Mouse (Mus musculus): ENCODE measurements around the gene Csrp3. TPM values are rescaled to one million over a fixed set of nuclear protein-coding genes. Genes with fewer than 3 reads are reported as not detected.

The Csrp3 gene
- polyA plus RNA-seq, 1 experiment from 2014 or later, result 6.9 TPM

GRCm38 (mm10) chr7:48881971-48882609, 34.3 kb upstream of the Csrp3 start:
- ATAC-seq (ENCODE audit: insufficient read depth), result no peak
- H3K36me3 ChIP-seq (replicated peaks), result peaks cover 25% of the 10 kb centered on the region
- peaks cover 35% of the 10 kb centered on the region for H3K27me3 ChIP-seq
- peak overlapping the region; percentile 73 for H3K9ac ChIP-seq
- peaks cover 45% of the 10 kb centered on the region for H3K4me1 ChIP-seq (replicated peaks)
- no peaks in the 10 kb centered on the region for H3K9me3 ChIP-seq (replicated peaks)
- WGBS (ENCODE audit: insufficient replicate concordance), result under 1% methylated on average over 28 of the region's 28 CpGs
- H3K4me2 ChIP-seq, result peak overlapping the region; percentile 92
- H3K4me3 ChIP-seq (replicated peaks), result peak overlapping the region; percentile 74
- H3K27ac ChIP-seq (replicated peaks), result peak overlapping the region; percentile 95

DNA sequence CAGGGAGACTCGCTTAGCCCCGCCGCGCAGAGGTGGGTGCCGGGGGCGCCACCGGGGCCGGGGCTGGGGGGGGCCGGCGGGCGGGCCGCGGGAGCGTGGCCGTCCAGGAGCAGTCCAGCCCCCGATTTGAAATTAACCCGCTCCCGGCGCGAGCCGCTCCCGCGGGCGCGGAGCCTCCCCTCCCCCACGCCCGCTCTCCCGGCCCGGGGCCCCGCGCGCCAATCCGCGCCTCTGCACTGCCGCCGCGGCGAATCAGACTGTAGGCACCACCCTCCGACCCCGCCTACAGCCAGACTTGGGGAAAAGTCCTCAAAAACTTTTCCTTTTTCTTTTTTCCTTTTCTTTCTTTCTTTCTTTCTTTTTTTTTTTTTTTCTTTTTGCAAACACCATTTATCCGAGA, 33.7 kb upstream of the Csrp3 start, which contains the start of gene E2f8:
Gene E2f8, minus strand, starts transcription at position 111 of the 400 bp plus-strand sequence.
- Histone ChIP-seq H3K9me3 (replicated peaks) (no peaks in the 10 kb centered on the region), H3K36me3 (replicated peaks) (peaks cover 31% of the 10 kb centered on the region), H3K4me2 (peak within 1 kb of the TSS; percentile 92), H3K27ac (replicated peaks) (peak within 1 kb of the TSS; percentile 95), H3K4me1 (replicated peaks) (peaks cover 50% of the 10 kb centered on the region), H3K9ac (peak within 1 kb of the TSS; percentile 98), H3K27me3 (peaks cover 29% of the 10 kb centered on the region), H3K4me3 (replicated peaks) (peak within 1 kb of the TSS; percentile 74)
- peak; percentile 77 for ATAC-seq (ENCODE audit: insufficient read depth)
- WGBS (ENCODE audit: insufficient replicate concordance), result under 1% methylated on average over 38 of the region's 41 CpGs

GRCm38 (mm10) chr7:48880591-48881481, 33.0 kb upstream of the Csrp3 start:
- ATAC-seq (ENCODE audit: insufficient read depth), result peak; percentile 91
- H3K4me3 ChIP-seq (replicated peaks), result peak overlapping the region; percentile 74
- peaks cover 28% of the 10 kb centered on the region for H3K27me3 ChIP-seq
- peak overlapping the region; percentile 95 for H3K27ac ChIP-seq (replicated peaks)
- H3K36me3 ChIP-seq (replicated peaks), result peaks cover 37% of the 10 kb centered on the region
- WGBS (ENCODE audit: insufficient replicate concordance), result under 1% methylated on average over 77 of the region's 77 CpGs
- H3K9ac ChIP-seq, result peak overlapping the region; percentile 98
- peak overlapping the region; percentile 92 for H3K4me2 ChIP-seq
- peaks cover 50% of the 10 kb centered on the region for H3K4me1 ChIP-seq (replicated peaks)
- no peaks in the 10 kb centered on the region for H3K9me3 ChIP-seq (replicated peaks)

DNA sequence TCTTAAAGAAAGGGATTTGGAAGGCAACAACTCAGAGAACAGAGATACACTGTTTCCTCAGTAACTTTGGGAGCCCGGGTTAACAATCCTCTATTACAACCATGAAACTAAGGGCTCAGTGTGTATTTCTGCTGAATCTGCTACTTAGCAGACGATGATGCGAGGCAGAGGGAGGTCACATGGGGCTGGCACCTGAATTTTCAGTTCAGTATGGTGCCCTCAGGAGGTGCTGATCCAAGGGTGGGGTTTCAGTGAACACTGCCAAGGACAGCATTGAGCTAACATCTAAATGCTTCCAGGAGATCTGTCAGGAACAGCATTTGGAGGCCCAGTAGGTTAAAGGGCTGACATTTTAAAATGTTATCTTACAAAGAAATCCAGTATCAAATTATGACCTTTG, 31.7 kb upstream of the Csrp3 start:
- Histone ChIP-seq H3K4me2 (peak overlapping the region; percentile 92), H3K4me3 (replicated peaks) (peak overlapping the region; percentile 74), H3K36me3 (replicated peaks) (peaks cover 50% of the 10 kb centered on the region), H3K27ac (replicated peaks) (peak overlapping the region; percentile 16; the same call in 1 of the 2 replicates), H3K9me3 (replicated peaks) (no peaks in the 10 kb centered on the region), H3K4me1 (replicated peaks) (peaks cover 50% of the 10 kb centered on the region), H3K9ac (peak overlapping the region; percentile 54), H3K27me3 (peaks cover 20% of the 10 kb centered on the region)
- ATAC-seq (ENCODE audit: insufficient read depth), result no peak
- 33% methylated on average over 3 of the region's 3 CpGs for WGBS (ENCODE audit: insufficient replicate concordance)

DNA sequence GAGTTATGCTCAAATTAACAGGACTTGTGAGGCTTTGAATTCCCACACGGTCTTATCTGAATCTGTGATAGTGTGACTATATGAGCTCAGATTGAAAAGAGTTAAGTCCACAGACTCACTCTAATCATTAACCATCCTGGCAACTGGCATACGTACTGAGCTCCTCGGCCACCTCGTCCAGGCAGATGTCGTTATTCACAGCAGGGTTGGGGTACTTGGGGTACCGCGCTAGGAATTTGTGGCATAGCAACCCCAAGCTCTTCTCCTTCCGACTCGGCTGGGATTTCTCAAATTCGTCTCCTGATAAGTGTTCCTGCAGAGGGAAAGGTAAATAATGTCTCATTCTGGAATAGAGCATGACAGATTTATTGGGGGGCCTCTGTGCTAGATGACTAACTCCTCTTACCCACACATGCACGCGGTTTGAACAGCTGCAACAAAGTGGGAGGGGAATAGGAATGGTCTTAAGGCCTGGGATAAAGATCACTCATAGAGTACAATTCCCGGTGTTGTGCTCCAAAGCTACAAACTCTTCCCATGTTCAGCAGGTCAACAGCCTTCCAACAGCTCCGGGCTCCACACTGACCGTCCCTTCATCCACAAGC, 30.1 kb upstream of the Csrp3 start:
- Histone ChIP-seq H3K9me3 (replicated peaks) (no peaks in the 10 kb centered on the region), H3K36me3 (replicated peaks) (peaks cover 67% of the 10 kb centered on the region), H3K4me1 (replicated peaks) (peaks cover 39% of the 10 kb centered on the region), H3K4me2 (peak overlapping the region; percentile 92), H3K4me3 (replicated peaks) (peak overlapping the region; percentile 74), H3K27me3 (peaks cover 5% of the 10 kb centered on the region; the same call in 1 of the 2 replicates), H3K9ac (no peak overlapping the region), H3K27ac (replicated peaks) (no peak overlapping the region)
- 81% methylated on average over 15 of the region's 15 CpGs for WGBS (ENCODE audit: insufficient replicate concordance)
- no peak for ATAC-seq (ENCODE audit: insufficient read depth)

- 75% methylated on average over 4 of the region's 4 CpGs for WGBS (ENCODE audit: insufficient replicate concordance)
- peaks cover 31% of the 10 kb centered on the region for H3K4me1 ChIP-seq (replicated peaks)
- H3K36me3 ChIP-seq (replicated peaks), result peaks cover 80% of the 10 kb centered on the region
- no peak for ATAC-seq (ENCODE audit: insufficient read depth)
- no peak overlapping the region for H3K4me2 ChIP-seq
- H3K9ac ChIP-seq, result no peak overlapping the region
- no peaks in the 10 kb centered on the region for H3K9me3 ChIP-seq (replicated peaks)
- no peak overlapping the region for H3K27ac ChIP-seq (replicated peaks)
- H3K4me3 ChIP-seq (replicated peaks), result no peak overlapping the region
- H3K27me3 ChIP-seq, result no peaks in the 10 kb centered on the region
Observed at GRCm38 (mm10) chr7:48876526-48876925, 28.7 kb upstream of the Csrp3 start.

- H3K27ac ChIP-seq (replicated peaks), result no peak overlapping the region
- H3K4me2 ChIP-seq, result no peak overlapping the region
- H3K36me3 ChIP-seq (replicated peaks), result peaks cover 95% of the 10 kb centered on the region
- H3K9me3 ChIP-seq (replicated peaks), result no peaks in the 10 kb centered on the region
- H3K9ac ChIP-seq, result no peak overlapping the region
- WGBS (ENCODE audit: insufficient replicate concordance), result 91% methylated on average over 14 of the region's 14 CpGs
- H3K27me3 ChIP-seq, result no peaks in the 10 kb centered on the region
- H3K4me3 ChIP-seq (replicated peaks), result no peak overlapping the region
- ATAC-seq (ENCODE audit: insufficient read depth), result no peak
- H3K4me1 ChIP-seq (replicated peaks), result peaks cover 31% of the 10 kb centered on the region
Observed at GRCm38 (mm10) chr7:48875096-48875495, 27.3 kb upstream of the Csrp3 start.

GRCm38 (mm10) chr7:48871292-48871691, 23.5 kb upstream of the Csrp3 start:
- WGBS (ENCODE audit: insufficient replicate concordance), result 78% methylated on average over 11 of the region's 11 CpGs
- no peak overlapping the region for H3K4me3 ChIP-seq (replicated peaks)
- no peak overlapping the region for H3K9ac ChIP-seq
- no peak overlapping the region for H3K4me2 ChIP-seq
- 0 out of 2 replicates have a peak, but pooled peaks have one; percentile 8 for ATAC-seq (ENCODE audit: insufficient read depth)
- H3K4me1 ChIP-seq (replicated peaks), result no peaks in the 10 kb centered on the region
- H3K36me3 ChIP-seq (replicated peaks), result peaks cover 100% of the 10 kb centered on the region
- no peak overlapping the region for H3K27ac ChIP-seq (replicated peaks)
- H3K27me3 ChIP-seq, result no peaks in the 10 kb centered on the region
- H3K9me3 ChIP-seq (replicated peaks), result no peaks in the 10 kb centered on the region

DNA sequence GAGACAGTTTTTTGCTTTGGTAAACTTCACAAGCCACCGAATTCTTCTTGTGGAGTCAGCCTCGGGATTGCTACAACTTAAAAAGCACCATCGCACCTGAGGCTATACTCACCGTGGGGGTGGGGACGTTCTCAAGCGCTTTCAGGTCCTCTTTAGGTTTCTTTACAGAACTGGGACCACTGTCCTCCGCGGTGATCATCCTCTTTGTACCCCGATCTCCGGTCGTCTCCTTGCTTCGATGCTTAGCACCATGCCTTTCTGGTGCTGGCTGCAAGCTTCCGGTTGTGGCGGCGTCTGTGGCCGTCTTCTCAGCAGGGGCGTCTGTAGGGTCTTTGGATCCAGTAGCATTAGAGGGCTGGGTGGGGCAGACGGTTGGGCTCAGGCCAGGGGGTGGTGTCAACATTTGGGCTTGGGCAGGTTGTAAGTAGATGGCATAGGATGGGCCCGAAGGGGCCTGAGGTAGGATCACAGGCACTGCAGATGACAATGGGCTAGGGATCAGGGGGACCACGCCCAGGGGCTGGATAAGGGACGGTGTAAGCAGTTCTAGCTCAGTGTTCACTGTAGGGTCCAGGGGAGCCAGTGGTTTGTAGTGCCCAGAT, 22.8 kb upstream of the Csrp3 start:
- WGBS (ENCODE audit: insufficient replicate concordance), result 90% methylated on average over 21 of the region's 21 CpGs
- H3K4me3 ChIP-seq (replicated peaks), result no peak overlapping the region
- peaks cover 100% of the 10 kb centered on the region for H3K36me3 ChIP-seq (replicated peaks)
- no peaks in the 10 kb centered on the region for H3K27me3 ChIP-seq
- no peak overlapping the region for H3K27ac ChIP-seq (replicated peaks)
- H3K4me1 ChIP-seq (replicated peaks), result no peaks in the 10 kb centered on the region
- H3K9ac ChIP-seq, result no peak overlapping the region
- ATAC-seq (ENCODE audit: insufficient read depth), result 0 out of 2 replicates have a peak, but pooled peaks have one; percentile 23
- no peaks in the 10 kb centered on the region for H3K9me3 ChIP-seq (replicated peaks)
- no peak overlapping the region for H3K4me2 ChIP-seq

DNA sequence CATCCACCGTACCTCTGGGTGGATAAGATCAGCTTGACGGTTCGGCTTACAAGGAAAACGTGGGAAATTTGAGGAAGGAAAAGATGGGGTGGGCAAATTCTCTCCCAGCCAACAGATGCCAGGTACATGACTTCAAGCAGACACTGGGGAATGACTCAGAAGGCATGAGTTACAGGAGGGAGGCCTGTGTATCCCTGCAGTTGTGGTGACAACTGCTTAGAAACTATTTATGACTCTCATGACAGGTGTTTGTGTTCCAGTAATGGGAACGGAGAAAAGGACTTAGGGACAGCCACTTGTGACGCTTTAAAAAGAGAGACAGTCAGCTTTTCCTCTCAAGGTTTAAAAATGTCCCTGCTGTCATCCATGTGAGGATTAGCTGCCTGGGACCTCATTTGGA, 22.3 kb upstream of the Csrp3 start:
- no peak for ATAC-seq (ENCODE audit: insufficient read depth)
- no peaks in the 10 kb centered on the region for H3K9me3 ChIP-seq (replicated peaks)
- peaks cover 100% of the 10 kb centered on the region for H3K36me3 ChIP-seq (replicated peaks)
- no peaks in the 10 kb centered on the region for H3K27me3 ChIP-seq
- 87% methylated on average over 6 of the region's 6 CpGs for WGBS (ENCODE audit: insufficient replicate concordance)
- no peak overlapping the region for H3K27ac ChIP-seq (replicated peaks)
- no peak overlapping the region for H3K9ac ChIP-seq
- no peak overlapping the region for H3K4me3 ChIP-seq (replicated peaks)
- H3K4me2 ChIP-seq, result no peak overlapping the region
- no peaks in the 10 kb centered on the region for H3K4me1 ChIP-seq (replicated peaks)

All from liver, embryonic 15.5 days (tissue).